Mouse (Mus musculus): Measurements from ENCODE around the gene Pan3.

DNA sequence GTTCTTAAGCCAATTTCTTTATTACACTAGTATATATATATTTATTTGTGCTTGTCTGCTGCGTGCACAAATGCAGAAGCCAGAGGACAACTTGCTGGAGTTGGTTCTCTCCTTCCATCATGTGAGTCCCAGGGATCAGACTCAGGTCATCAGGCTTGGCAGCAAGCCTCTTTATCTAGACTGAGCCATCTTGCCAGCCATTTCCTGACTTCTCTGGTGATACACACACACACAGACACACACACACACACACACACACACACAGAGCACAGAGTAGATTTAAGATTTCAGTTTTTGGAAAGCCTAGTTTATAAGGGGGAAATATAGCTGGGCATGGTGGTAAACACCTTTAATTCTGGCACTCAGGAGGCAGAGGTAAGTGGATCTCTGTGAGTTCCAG lies 155.1 kb downstream of the Pan3 start:
- no peak for TF ChIP-seq CTCF (IDR thresholded peaks at IDR 0.05; ENCODE audit: low read depth)
- no peak for TF ChIP-seq EP300 (IDR thresholded peaks at IDR 0.05; ENCODE audit: low read depth)
